7 mouse cellular contexts compared by ENCODE assay signal in genomic region chr1:160043271-160043975, GRCm38 (mm10). TPM values are rescaled to one million over a fixed set of nuclear protein-coding genes. Genes with fewer than 3 reads are reported as not detected.
A peak's percentile ranks its signal among the peaks of the same experiment; 100 is the strongest.
DNase-seq lines count a peak whose midpoint lies in the region; ATAC-seq and TF ChIP-seq lines count a peak whose summit lies in the region.

No protein-coding gene starts in this region.

- H3K27me3 ChIP-seq in embryonic facial prominence, embryonic 14.5 days (replicated peaks; ENCODE audit: control insufficient read depth, insufficient read depth, low read length), result no peaks in the 10 kb centered on the region
- H3K27me3 ChIP-seq in liver, embryonic 14.5 days (ENCODE audit: control insufficient read depth, insufficient read depth, low read length), result no peaks in the 10 kb centered on the region

- no peak for TF ChIP-seq CTCF in liver, embryonic 14.5 days (IDR thresholded peaks at IDR 0.05; ENCODE audit: low read depth)

- H3K4me1 ChIP-seq in brown adipose tissue, adult 24 weeks (ENCODE audit: control insufficient read depth, insufficient read depth, insufficient read length, low read length), result peaks cover 28% of the 10 kb centered on the region
- 0 out of 2 replicates have a peak, but pooled peaks cover 3% of the 10 kb centered on the region for H3K4me1 ChIP-seq in embryonic facial prominence, embryonic 14.5 days (ENCODE audit: control insufficient read depth, insufficient read depth, low read length)
- H3K4me1 ChIP-seq in liver, embryonic 14.5 days (replicated peaks; ENCODE audit: control insufficient read depth in 2 of 2, insufficient read depth in 2 of 2, low read length in 1 of 2), result peaks cover 16 to 34% of the 10 kb centered on the region in 2 experiments

- no peaks in the 10 kb centered on the region for H3K36me3 ChIP-seq in embryonic facial prominence, embryonic 14.5 days (ENCODE audit: control insufficient read depth, insufficient read depth, low read length)
- H3K36me3 ChIP-seq in liver, embryonic 14.5 days (replicated peaks; ENCODE audit: control insufficient read depth, insufficient read depth, low read depth), result no peaks in the 10 kb centered on the region

- TF ChIP-seq EP300 in liver, embryonic 14.5 days (IDR thresholded peaks at IDR 0.05; ENCODE audit: low read depth), result no peak

- no peak for ATAC-seq in embryonic facial prominence, embryonic 14.5 days (ENCODE audit: low read depth)
- no peak for ATAC-seq in liver, embryonic 14.5 days (ENCODE audit: insufficient read depth)

- 87% methylated on average over 13 of the region's 13 CpGs for WGBS in embryonic facial prominence, embryonic 14.5 days
- 70% methylated on average over 13 of the region's 13 CpGs for WGBS in liver, embryonic 14.5 days (ENCODE audit: insufficient replicate concordance)

- DNase-seq in kidney, adult 9 months, result peak; percentile 18
- DNase-seq in kidney, postnatal 25 days, result no peak
- no peak for DNase-seq in embryonic facial prominence, embryonic 14.5 days (ENCODE audit: low spot score)
- no peak for DNase-seq in liver, embryonic 14.5 days (ENCODE audit: low read depth in 3 of 3, low spot score in 3 of 3)
- DNase-seq in yolk sac, embryonic 10.5 days (ENCODE audit: low spot score), result no peak
- no peak for DNase-seq in urinary bladder, postnatal 25 days (ENCODE audit: low spot score)

- peak overlapping the region; percentile 92 for H3K27ac ChIP-seq in brown adipose tissue, adult 24 weeks (replicated peaks; ENCODE audit: low read depth, low read length)
- H3K27ac ChIP-seq in embryonic facial prominence, embryonic 14.5 days (replicated peaks; ENCODE audit: low read depth, low read length), result no peak overlapping the region
- H3K27ac ChIP-seq in liver, embryonic 14.5 days, result no peak overlapping the region

- H3K4me2 ChIP-seq in embryonic facial prominence, embryonic 14.5 days (ENCODE audit: low read depth, low read length), result peak overlapping the region; percentile 63
- H3K4me2 ChIP-seq in liver, embryonic 14.5 days (ENCODE audit: low read depth), result peak overlapping the region; percentile 85

- no peak overlapping the region for H3K9ac ChIP-seq in embryonic facial prominence, embryonic 14.5 days (ENCODE audit: low read depth, low read length)
- peak overlapping the region; percentile 84 for H3K9ac ChIP-seq in liver, embryonic 14.5 days (replicated peaks)

- no peaks in the 10 kb centered on the region for H3K9me3 ChIP-seq in embryonic facial prominence, embryonic 14.5 days (ENCODE audit: control insufficient read depth, low read length)
- H3K9me3 ChIP-seq in liver, embryonic 14.5 days (ENCODE audit: control insufficient read depth, low read length), result no peaks in the 10 kb centered on the region

- peak overlapping the region; percentile 66 for H3K4me3 ChIP-seq in brown adipose tissue, adult 24 weeks (ENCODE audit: insufficient read depth, low read depth, low read length)
- peak overlapping the region; percentile 52 for H3K4me3 ChIP-seq in embryonic facial prominence, embryonic 14.5 days (ENCODE audit: low read depth, low read length)
- H3K4me3 ChIP-seq in liver, embryonic 14.5 days (ENCODE audit: insufficient read depth in 1 of 2, low read depth in 2 of 2, low read length in 2 of 2), result peak overlapping the region; percentile 78 to 82; a peak in 3 of 4 replicates

RNA-seq across cellular contexts. Expression of gene 4930523C07Rik, which starts 0.8 kb away (rescaled TPM):
- polyA plus RNA-seq in brown adipose tissue, adult 24 weeks (2012; ENCODE audit: insufficient read depth, insufficient read length, missing spikeins), result 11.0 and 15.0 TPM in 2 replicates
- polyA plus RNA-seq in embryonic facial prominence, embryonic 14.5 days (2014; fragmentation: Nextera tagmentation; extraction: Ambion mirVana), result 14.2 and 15.1 TPM in 2 replicates
- 4.8 and 6.5 TPM in 2 replicates for polyA plus RNA-seq in liver, embryonic 14.5 days (2012; rRNA removed)
- polyA plus RNA-seq in liver, embryonic 14.5 days (2014; fragmentation: Nextera tagmentation; extraction: Ambion mirVana), result 18.0 and 28.1 TPM in 2 replicates
